Mouse (Mus musculus): ENCODE results near the gene Dagla. TPM values are rescaled to one million over a fixed set of nuclear protein-coding genes. Genes with fewer than 3 reads are reported as not detected.

The Dagla gene
- polyA plus RNA-seq, 2 experiments = 2.4 to 8.1 TPM

DNA sequence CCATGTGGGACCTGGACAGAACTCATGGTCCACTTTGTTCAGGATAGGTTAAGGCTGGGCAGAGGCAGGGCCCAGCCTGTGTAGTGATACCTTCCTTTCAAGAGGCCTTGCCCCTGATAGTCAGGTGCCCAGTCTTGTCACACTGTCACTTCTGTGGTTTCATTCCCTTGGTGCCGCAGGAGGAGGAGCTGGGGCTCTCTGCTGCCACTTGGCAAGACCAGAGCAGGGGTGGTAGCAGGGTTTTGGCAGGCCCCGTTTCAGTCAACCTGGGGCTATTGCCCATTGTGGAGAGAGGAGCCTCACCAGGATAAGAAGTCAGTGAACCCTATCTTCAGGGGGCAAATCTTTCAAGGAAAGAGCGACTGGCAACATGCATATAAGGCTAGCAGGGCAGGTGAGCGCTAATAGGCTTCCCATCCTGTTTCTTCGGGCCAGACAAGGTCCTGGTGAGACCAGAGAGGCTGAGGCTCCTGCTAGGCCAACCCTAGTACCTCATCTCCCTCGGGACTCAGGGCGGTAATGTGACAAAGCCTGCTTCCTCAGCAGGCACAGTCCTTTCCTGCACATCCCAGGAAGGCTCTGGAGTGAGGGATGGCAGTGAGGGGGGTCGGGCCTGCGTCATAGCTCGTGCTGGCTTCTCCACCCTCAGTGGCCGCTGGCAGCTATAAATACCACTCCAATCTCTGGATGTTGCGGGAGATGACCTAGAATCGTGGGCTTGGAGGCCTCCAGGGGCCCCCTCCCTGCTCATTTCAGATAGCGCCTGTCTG, 23.7 kb downstream of the Dagla start:
- H3K4me2 ChIP-seq (replicated peaks; ENCODE audit: low read depth, low read length, severe bottlenecking) = no peak overlapping the region
- H3K27me3 ChIP-seq (ENCODE audit: control insufficient read depth, insufficient read depth, low read length) = no peaks in the 10 kb centered on the region; the same call in 1 of the 2 replicates
- WGBS = 68% methylated on average over 14 of the region's 14 CpGs
- H3K4me3 ChIP-seq (replicated peaks; ENCODE audit: low read length) = no peak overlapping the region
- ATAC-seq (ENCODE audit: low FRiP score, low read depth) (no peak), DNase-seq (ENCODE audit: low spot score) (no peak)
- H3K9ac ChIP-seq (ENCODE audit: low read depth, low read length, severe bottlenecking) = no peak overlapping the region; the same call in 1 of the 2 replicates
- no peaks in the 10 kb centered on the region for H3K9me3 ChIP-seq (ENCODE audit: control insufficient read depth, low read length)
- TF ChIP-seq POLR2A (IDR thresholded peaks at IDR 0.05; ENCODE audit: borderline replicate concordance, extremely low read depth, insufficient read depth, insufficient read length) = no peak
- no peak overlapping the region for H3K27ac ChIP-seq (replicated peaks; ENCODE audit: low read depth, low read length)
- H3K36me3 ChIP-seq (ENCODE audit: control insufficient read depth, insufficient read depth, low read length) = no peaks in the 10 kb centered on the region
- H3K4me1 ChIP-seq (ENCODE audit: control insufficient read depth, insufficient read depth, low read length) = peaks cover 28% of the 10 kb centered on the region

DNA sequence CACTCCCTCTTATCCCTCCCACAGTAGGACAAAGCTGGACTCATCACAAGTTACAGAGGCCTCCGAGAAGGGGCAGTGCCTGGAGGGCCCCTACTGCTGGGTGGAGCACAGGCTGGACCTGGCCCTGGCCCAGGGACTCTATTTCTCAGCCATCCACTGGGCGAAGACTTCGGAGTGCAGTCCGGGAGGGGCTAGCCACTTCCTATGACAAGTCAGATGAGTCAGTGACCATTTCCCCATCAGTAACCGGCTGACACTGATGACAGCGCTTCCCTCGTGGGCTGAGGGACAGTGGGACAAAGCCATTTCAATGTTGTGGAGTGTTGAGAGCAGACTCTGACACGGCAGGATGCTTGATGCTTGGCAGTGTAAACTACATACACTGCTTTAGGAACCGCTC, 25.0 kb downstream of the Dagla start:
- Histone ChIP-seq H3K4me2 (replicated peaks; ENCODE audit: low read depth, low read length, severe bottlenecking) (no peak overlapping the region), H3K9ac (ENCODE audit: low read depth, low read length, severe bottlenecking) (no peak overlapping the region), H3K36me3 (ENCODE audit: control insufficient read depth, insufficient read depth, low read length) (no peaks in the 10 kb centered on the region), H3K27me3 (ENCODE audit: control insufficient read depth, insufficient read depth, low read length) (no peaks in the 10 kb centered on the region; the same call in 1 of the 2 replicates), H3K4me3 (replicated peaks; ENCODE audit: low read length) (no peak overlapping the region), H3K9me3 (ENCODE audit: control insufficient read depth, low read length) (no peaks in the 10 kb centered on the region), H3K27ac (replicated peaks; ENCODE audit: low read depth, low read length) (no peak overlapping the region), H3K4me1 (ENCODE audit: control insufficient read depth, insufficient read depth, low read length) (peaks cover 28% of the 10 kb centered on the region)
- TF ChIP-seq POLR2A (IDR thresholded peaks at IDR 0.05; ENCODE audit: borderline replicate concordance, extremely low read depth, insufficient read depth, insufficient read length) = no peak
- ATAC-seq (ENCODE audit: low FRiP score, low read depth) (no peak), DNase-seq (ENCODE audit: low spot score) (no peak)
- 84% methylated on average over 9 of the region's 9 CpGs for WGBS

DNA sequence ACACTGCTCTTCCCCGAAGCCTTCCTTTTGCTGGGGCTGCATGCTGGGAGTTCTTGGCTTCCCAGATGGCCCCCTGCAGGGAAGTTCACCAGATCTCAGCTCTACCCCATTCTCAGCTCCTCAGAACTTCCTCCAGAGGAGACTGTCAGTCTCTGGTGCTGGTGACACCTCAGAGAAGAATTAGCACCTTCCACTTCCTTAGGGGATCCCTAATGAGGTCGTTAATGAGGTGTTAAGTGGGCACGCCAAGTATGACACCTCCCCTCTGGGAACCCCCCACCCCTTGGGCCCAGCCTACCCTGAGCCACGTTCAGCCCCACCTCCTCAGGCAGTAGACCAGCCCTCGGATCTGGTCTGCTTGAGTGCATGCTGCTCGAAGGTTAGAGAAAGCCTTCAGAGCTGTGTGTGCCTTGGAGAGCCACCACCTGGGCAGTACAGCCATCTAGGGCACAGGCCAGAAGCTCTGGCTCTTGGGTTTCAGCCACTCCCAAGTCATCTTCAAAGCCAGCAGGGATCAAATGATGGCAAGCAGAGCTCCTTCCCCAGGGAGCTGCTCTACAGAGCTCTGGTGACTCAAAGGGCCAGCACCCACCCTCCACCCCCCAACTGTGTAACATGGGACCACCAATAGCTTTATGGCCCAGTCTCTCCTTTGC, 25.9 kb downstream of the Dagla start:
- DNase-seq (ENCODE audit: low spot score) (no peak), ATAC-seq (ENCODE audit: low FRiP score, low read depth) (no peak)
- Histone ChIP-seq H3K4me2 (replicated peaks; ENCODE audit: low read depth, low read length, severe bottlenecking) (no peak overlapping the region), H3K9me3 (ENCODE audit: control insufficient read depth, low read length) (no peaks in the 10 kb centered on the region), H3K9ac (ENCODE audit: low read depth, low read length, severe bottlenecking) (no peak overlapping the region; the same call in 1 of the 2 replicates), H3K27ac (replicated peaks; ENCODE audit: low read depth, low read length) (no peak overlapping the region), H3K4me3 (replicated peaks; ENCODE audit: low read length) (no peak overlapping the region), H3K4me1 (ENCODE audit: control insufficient read depth, insufficient read depth, low read length) (peaks cover 33% of the 10 kb centered on the region), H3K36me3 (ENCODE audit: control insufficient read depth, insufficient read depth, low read length) (no peaks in the 10 kb centered on the region), H3K27me3 (ENCODE audit: control insufficient read depth, insufficient read depth, low read length) (no peaks in the 10 kb centered on the region; the same call in 1 of the 2 replicates)
- TF ChIP-seq POLR2A (IDR thresholded peaks at IDR 0.05; ENCODE audit: borderline replicate concordance, extremely low read depth, insufficient read depth, insufficient read length) = no peak
- WGBS = 11% methylated on average over 6 of the region's 6 CpGs

DNA sequence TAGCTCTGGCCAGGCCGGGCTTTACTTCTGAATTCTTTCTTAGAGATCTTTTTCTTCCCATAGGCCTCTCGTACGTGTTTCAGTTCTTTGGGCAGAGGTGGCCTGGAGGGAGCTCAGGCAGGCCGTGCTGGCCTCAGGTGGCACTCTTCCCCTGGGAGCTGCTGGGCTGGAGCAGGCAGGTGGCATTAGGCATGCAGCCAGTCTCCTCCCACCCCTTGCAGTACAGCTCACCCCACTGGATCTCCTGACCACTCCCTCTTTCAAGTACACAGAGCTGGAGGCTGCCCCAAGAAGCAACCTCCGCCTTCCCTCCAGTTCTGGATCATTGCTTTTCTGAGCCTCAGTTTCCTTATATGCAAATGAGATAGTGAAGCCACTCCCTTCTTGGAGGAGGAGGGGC, 26.9 kb downstream of the Dagla start:
- DNase-seq (ENCODE audit: low spot score) = no peak
- no peak for TF ChIP-seq POLR2A (IDR thresholded peaks at IDR 0.05; ENCODE audit: borderline replicate concordance, extremely low read depth, insufficient read depth, insufficient read length)
- Histone ChIP-seq H3K27ac (replicated peaks; ENCODE audit: low read depth, low read length) (no peak overlapping the region), H3K4me1 (ENCODE audit: control insufficient read depth, insufficient read depth, low read length) (peaks cover 43% of the 10 kb centered on the region), H3K4me2 (replicated peaks; ENCODE audit: low read depth, low read length, severe bottlenecking) (no peak overlapping the region), H3K27me3 (ENCODE audit: control insufficient read depth, insufficient read depth, low read length) (no peaks in the 10 kb centered on the region; the same call in 1 of the 2 replicates), H3K36me3 (ENCODE audit: control insufficient read depth, insufficient read depth, low read length) (no peaks in the 10 kb centered on the region), H3K9ac (ENCODE audit: low read depth, low read length, severe bottlenecking) (no peak overlapping the region), H3K4me3 (replicated peaks; ENCODE audit: low read length) (no peak overlapping the region), H3K9me3 (ENCODE audit: control insufficient read depth, low read length) (no peaks in the 10 kb centered on the region)
- 33% methylated on average over 5 of the region's 5 CpGs for WGBS
- ATAC-seq (ENCODE audit: low FRiP score, low read depth) = no peak

DNA sequence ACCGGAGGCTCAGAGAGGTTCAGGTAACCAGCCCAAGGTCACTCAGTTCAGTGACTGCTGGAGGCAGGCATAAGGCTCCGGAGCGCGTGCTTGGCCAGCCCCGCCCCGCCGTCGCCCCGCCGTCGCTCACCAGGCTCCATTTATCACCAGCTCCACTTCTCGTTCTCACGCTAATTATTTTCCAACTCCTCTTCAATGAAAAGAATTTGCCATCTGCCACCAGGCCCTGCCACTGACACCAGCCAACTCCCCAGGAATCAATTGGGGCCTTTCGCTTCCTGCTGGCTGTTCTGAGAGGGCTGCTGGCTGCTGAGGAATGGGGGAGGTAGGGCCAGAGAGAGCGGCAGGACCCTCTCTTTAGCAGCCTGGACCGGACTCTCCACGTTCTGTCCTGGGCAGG, 27.3 kb downstream of the Dagla start:
- no peak for DNase-seq (ENCODE audit: low spot score)

More for the DNA sequence above, 27.3 kb downstream of the Dagla start:
- no peaks in the 10 kb centered on the region; the same call in 1 of the 2 replicates for H3K27me3 ChIP-seq (ENCODE audit: control insufficient read depth, insufficient read depth, low read length)
- ATAC-seq (ENCODE audit: low FRiP score, low read depth) = no peak
- H3K9me3 ChIP-seq (ENCODE audit: control insufficient read depth, low read length) = no peaks in the 10 kb centered on the region
- no peak overlapping the region for H3K27ac ChIP-seq (replicated peaks; ENCODE audit: low read depth, low read length)
- no peak overlapping the region for H3K4me3 ChIP-seq (replicated peaks; ENCODE audit: low read length)
- no peaks in the 10 kb centered on the region for H3K36me3 ChIP-seq (ENCODE audit: control insufficient read depth, insufficient read depth, low read length)
- WGBS = 9% methylated on average over 17 of the region's 17 CpGs
- no peak for TF ChIP-seq POLR2A (IDR thresholded peaks at IDR 0.05; ENCODE audit: borderline replicate concordance, extremely low read depth, insufficient read depth, insufficient read length)
- H3K4me2 ChIP-seq (replicated peaks; ENCODE audit: low read depth, low read length, severe bottlenecking) = no peak overlapping the region; the same call in 1 of the 2 replicates
- no peak overlapping the region for H3K9ac ChIP-seq (ENCODE audit: low read depth, low read length, severe bottlenecking)
- peaks cover 47% of the 10 kb centered on the region for H3K4me1 ChIP-seq (ENCODE audit: control insufficient read depth, insufficient read depth, low read length)

All from limb, embryonic 14.5 days (tissue).